Mouse (Mus musculus): ENCODE measurements around the gene Olfr877. TPM values are rescaled to one million over a fixed set of nuclear protein-coding genes. Genes with fewer than 3 reads are reported as not detected.

Gene Olfr877
- polyA plus RNA-seq, 1 experiment from 2014 or later: not detected

- no peak overlapping the region for H3K4me2 ChIP-seq (replicated peaks; ENCODE audit: low read depth, low read length)
- no peaks in the 10 kb centered on the region for H3K4me1 ChIP-seq (ENCODE audit: control insufficient read depth, insufficient read depth, low read length)
- H3K36me3 ChIP-seq (ENCODE audit: control insufficient read depth, insufficient read depth, low read length): no peaks in the 10 kb centered on the region
- no peak overlapping the region for H3K4me3 ChIP-seq (ENCODE audit: low read length)
- no peaks in the 10 kb centered on the region for H3K9me3 ChIP-seq (ENCODE audit: control insufficient read depth, low read length)
- WGBS: 86% methylated on average over 1 of the region's 1 CpGs
- H3K27me3 ChIP-seq (ENCODE audit: control insufficient read depth, insufficient read depth, low read length): no peaks in the 10 kb centered on the region
- H3K27ac ChIP-seq (ENCODE audit: low read depth, low read length): no peak overlapping the region
- H3K9ac ChIP-seq (ENCODE audit: low read depth, low read length): no peak overlapping the region
- no peak for ATAC-seq (ENCODE audit: low FRiP score, low TSS enrichment)
These were observed 17.0 kb downstream of the Olfr877 start for GRCm38 (mm10) chr9:37871097-37871496.

- Histone ChIP-seq H3K36me3 (ENCODE audit: control insufficient read depth, insufficient read depth, low read length) (no peaks in the 10 kb centered on the region), H3K9ac (ENCODE audit: low read depth, low read length) (no peak overlapping the region), H3K4me3 (ENCODE audit: low read length) (no peak overlapping the region), H3K4me1 (ENCODE audit: control insufficient read depth, insufficient read depth, low read length) (no peaks in the 10 kb centered on the region), H3K9me3 (ENCODE audit: control insufficient read depth, low read length) (no peaks in the 10 kb centered on the region), H3K4me2 (replicated peaks; ENCODE audit: low read depth, low read length) (no peak overlapping the region), H3K27ac (ENCODE audit: low read depth, low read length) (no peak overlapping the region), H3K27me3 (ENCODE audit: control insufficient read depth, insufficient read depth, low read length) (no peaks in the 10 kb centered on the region)
- ATAC-seq (ENCODE audit: low FRiP score, low TSS enrichment): no peak
- WGBS: 67% methylated on average over 1 of the region's 1 CpGs
These were observed 17.5 kb downstream of the Olfr877 start for GRCm38 (mm10) chr9:37871536-37871935.

DNA sequence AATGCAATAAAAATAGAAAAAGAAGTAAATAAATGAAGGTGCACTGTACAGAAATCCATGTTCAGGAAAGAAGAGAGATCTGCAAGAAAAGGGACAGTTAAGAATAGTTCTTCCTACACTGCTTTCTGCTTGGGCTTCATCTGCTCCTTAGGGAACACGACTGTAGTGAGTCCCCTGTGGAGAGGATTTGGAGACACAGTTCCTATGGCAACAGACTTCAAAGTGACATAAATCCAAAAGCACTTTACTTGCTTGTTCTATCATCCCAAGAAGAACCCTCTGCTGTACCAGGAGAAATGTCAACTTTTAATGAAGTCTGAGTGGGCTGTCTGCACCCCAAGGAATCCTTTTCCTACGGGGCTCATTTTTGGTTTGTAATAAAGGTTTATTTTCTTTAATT, 36.9 kb downstream of the Olfr877 start:
- WGBS: 34% methylated on average over 2 of the region's 2 CpGs
- no peak for ATAC-seq (ENCODE audit: low FRiP score, low TSS enrichment)
- H3K36me3 ChIP-seq (ENCODE audit: control insufficient read depth, insufficient read depth, low read length): no peaks in the 10 kb centered on the region
- H3K9me3 ChIP-seq (ENCODE audit: control insufficient read depth, low read length): no peaks in the 10 kb centered on the region
- H3K9ac ChIP-seq (ENCODE audit: low read depth, low read length): no peak overlapping the region
- no peak overlapping the region for H3K4me2 ChIP-seq (replicated peaks; ENCODE audit: low read depth, low read length)
- no peak overlapping the region for H3K4me3 ChIP-seq (ENCODE audit: low read length)
- no peaks in the 10 kb centered on the region for H3K27me3 ChIP-seq (ENCODE audit: control insufficient read depth, insufficient read depth, low read length)
- no peak overlapping the region for H3K27ac ChIP-seq (ENCODE audit: low read depth, low read length)
- H3K4me1 ChIP-seq (ENCODE audit: control insufficient read depth, insufficient read depth, low read length): no peaks in the 10 kb centered on the region

DNA sequence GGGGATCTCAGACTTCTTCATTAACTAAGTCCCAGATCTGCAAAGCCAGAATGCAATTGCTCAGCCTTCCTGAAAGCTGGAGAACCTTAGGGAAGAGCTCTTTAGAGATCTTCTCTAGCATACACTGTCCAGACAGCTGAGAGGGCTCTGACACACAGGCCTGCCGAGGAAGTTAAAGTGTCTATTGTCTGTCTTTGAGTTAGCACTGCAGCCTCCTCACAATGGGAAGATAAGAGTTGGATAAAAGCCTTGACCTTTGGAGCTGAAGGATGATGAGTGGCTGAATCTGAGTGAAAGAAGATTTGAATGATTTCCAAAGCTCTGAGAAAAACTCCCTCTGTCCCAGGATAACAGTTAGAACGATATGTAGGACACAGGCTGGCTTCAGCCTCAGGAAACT, 42.6 kb downstream of the Olfr877 start, which contains the start of gene Olfr145:
TSS of gene Olfr145 (plus strand) at position 64 of the 400 bp plus-strand sequence.
- H3K4me2 ChIP-seq (replicated peaks; ENCODE audit: low read depth, low read length): no peak within 1 kb of the TSS
- no peak for ATAC-seq (ENCODE audit: low FRiP score, low TSS enrichment)
- H3K4me3 ChIP-seq (ENCODE audit: low read length): no peak within 1 kb of the TSS
- H3K9ac ChIP-seq (ENCODE audit: low read depth, low read length): no peak within 1 kb of the TSS
- no peak within 1 kb of the TSS for H3K27ac ChIP-seq (ENCODE audit: low read depth, low read length)
- WGBS: 66% methylated on average over 2 of the region's 2 CpGs
- H3K4me1 ChIP-seq (ENCODE audit: control insufficient read depth, insufficient read depth, low read length): no peaks in the 10 kb centered on the region
- H3K9me3 ChIP-seq (ENCODE audit: control insufficient read depth, low read length): no peaks in the 10 kb centered on the region
- H3K27me3 ChIP-seq (ENCODE audit: control insufficient read depth, insufficient read depth, low read length): no peaks in the 10 kb centered on the region
- no peaks in the 10 kb centered on the region for H3K36me3 ChIP-seq (ENCODE audit: control insufficient read depth, insufficient read depth, low read length)

DNA sequence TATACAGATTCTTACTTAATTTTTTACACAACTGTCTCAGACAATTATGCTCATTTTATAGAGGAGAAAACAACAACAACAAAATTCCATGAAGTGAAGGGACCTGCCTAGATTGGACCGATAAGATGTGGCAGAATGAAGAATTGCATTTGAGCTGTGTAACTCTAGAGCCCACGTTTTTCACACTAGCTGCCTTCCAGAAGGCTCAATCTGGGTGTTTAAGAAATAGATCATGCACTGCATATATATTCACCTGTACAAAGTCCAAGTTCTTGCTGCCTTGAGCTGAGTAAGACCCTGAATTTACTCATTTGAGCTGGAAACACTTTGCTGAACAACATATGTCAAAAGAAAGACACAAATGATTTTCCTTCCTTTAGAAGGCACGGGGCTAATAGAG, 51.5 kb downstream of the Olfr877 start:
- H3K4me3 ChIP-seq (ENCODE audit: low read length): no peak overlapping the region
- H3K4me2 ChIP-seq (replicated peaks; ENCODE audit: low read depth, low read length): no peak overlapping the region
- no peaks in the 10 kb centered on the region for H3K4me1 ChIP-seq (ENCODE audit: control insufficient read depth, insufficient read depth, low read length)
- no peak overlapping the region for H3K27ac ChIP-seq (ENCODE audit: low read depth, low read length)
- no peaks in the 10 kb centered on the region for H3K36me3 ChIP-seq (ENCODE audit: control insufficient read depth, insufficient read depth, low read length)
- WGBS: 68% methylated on average over 3 of the region's 3 CpGs
- H3K27me3 ChIP-seq (ENCODE audit: control insufficient read depth, insufficient read depth, low read length): no peaks in the 10 kb centered on the region
- no peaks in the 10 kb centered on the region for H3K9me3 ChIP-seq (ENCODE audit: control insufficient read depth, low read length)
- no peak overlapping the region for H3K9ac ChIP-seq (ENCODE audit: low read depth, low read length)
- no peak for ATAC-seq (ENCODE audit: low FRiP score, low TSS enrichment)

Other genes with a start within 250 kb of the Olfr877 start
- 6.7 and 8.0 TPM in 2 replicates for gene Spa17, start 240.5 kb upstream of the Olfr877 start, polyA plus RNA-seq (2014; fragmentation: Nextera tagmentation; extraction: Ambion mirVana)
- gene Tbrg1, start 197.0 kb upstream of the Olfr877 start, polyA plus RNA-seq (2014; fragmentation: Nextera tagmentation; extraction: Ambion mirVana): 135 and 142 TPM in 2 replicates
- gene Panx3, start 185.0 kb upstream of the Olfr877 start, polyA plus RNA-seq (2014; fragmentation: Nextera tagmentation; extraction: Ambion mirVana): not detected in 2 replicates
- gene Olfr160, start 138.0 kb upstream of the Olfr877 start, polyA plus RNA-seq (2014; fragmentation: Nextera tagmentation; extraction: Ambion mirVana): not detected in 2 replicates
- not detected in 2 replicates for gene Olfr874, start 109.2 kb upstream of the Olfr877 start, polyA plus RNA-seq (2014; fragmentation: Nextera tagmentation; extraction: Ambion mirVana)
- gene Olfr875, start 82.4 kb upstream of the Olfr877 start, polyA plus RNA-seq (2014; fragmentation: Nextera tagmentation; extraction: Ambion mirVana): not detected in 2 replicates
- not detected in 2 replicates for gene Olfr876, start 51.2 kb upstream of the Olfr877 start, polyA plus RNA-seq (2014; fragmentation: Nextera tagmentation; extraction: Ambion mirVana)
- not detected in 2 replicates for gene Olfr145, start 42.5 kb downstream of the Olfr877 start, polyA plus RNA-seq (2014; fragmentation: Nextera tagmentation; extraction: Ambion mirVana)
- not detected in 2 replicates for gene Olfr878, start 63.6 kb downstream of the Olfr877 start, polyA plus RNA-seq (2014; fragmentation: Nextera tagmentation; extraction: Ambion mirVana)
- gene Olfr881, start 137.6 kb downstream of the Olfr877 start, polyA plus RNA-seq (2014; fragmentation: Nextera tagmentation; extraction: Ambion mirVana): not detected in 2 replicates
- not detected in 2 replicates for gene Olfr883, start 171.5 kb downstream of the Olfr877 start, polyA plus RNA-seq (2014; fragmentation: Nextera tagmentation; extraction: Ambion mirVana)
- gene Olfr884, start 192.3 kb downstream of the Olfr877 start, polyA plus RNA-seq (2014; fragmentation: Nextera tagmentation; extraction: Ambion mirVana): not detected in 2 replicates
- gene Olfr885, start 207.1 kb downstream of the Olfr877 start, polyA plus RNA-seq (2014; fragmentation: Nextera tagmentation; extraction: Ambion mirVana): not detected in 2 replicates
- not detected in 2 replicates for gene Olfr887, start 229.8 kb downstream of the Olfr877 start, polyA plus RNA-seq (2014; fragmentation: Nextera tagmentation; extraction: Ambion mirVana)

Data from kidney, embryonic 14.5 days (tissue).